Mouse (Mus musculus): ENCODE results near the gene Esp23. TPM values are rescaled to one million over a fixed set of nuclear protein-coding genes. Genes with fewer than 3 reads are reported as not detected.
"Not testable (repeated sequence)": the region's sequence is repeated elsewhere in the genome, so short reads cannot be mapped to it uniquely, and the experiment has no call there.

The Esp23 gene
- polyA plus RNA-seq (2015; fragmentation: Nextera tagmentation; extraction: Ambion mirVana), result not detected in 2 replicates

DNA sequence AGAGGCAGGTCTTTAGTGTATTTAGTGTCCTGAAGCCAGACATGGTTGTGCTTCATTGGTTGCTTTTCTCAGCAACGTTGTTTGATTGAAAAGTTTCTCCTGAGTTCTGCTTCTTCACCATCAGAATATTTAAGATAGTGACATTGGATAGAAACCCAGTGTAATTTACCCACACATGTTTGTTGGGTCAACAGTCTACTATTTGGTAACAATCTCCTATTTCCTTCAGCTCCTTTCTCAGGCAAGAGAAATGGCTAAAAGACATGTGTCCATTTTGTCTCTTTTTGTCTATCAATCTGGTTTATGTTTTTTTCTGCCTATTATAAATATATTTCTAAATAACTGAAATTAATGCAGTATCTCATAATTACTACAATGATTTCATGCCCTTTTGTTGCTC lies at the start of gene Esp23:
Esp23 (minus strand) TSS at position 101 of the 400 bp plus-strand sequence.
- Histone ChIP-seq H3K36me3 (no peaks in the 10 kb centered on the region), H3K9me3 (peaks cover 5% of the 10 kb centered on the region; the same call in 1 of the 2 replicates), H3K27me3 (no peaks in the 10 kb centered on the region), H3K9ac (replicated peaks) (no peak within 1 kb of the TSS), H3K4me2 (replicated peaks) (no peak within 1 kb of the TSS), H3K4me3 (replicated peaks) (no peak within 1 kb of the TSS), H3K4me1 (replicated peaks) (no peaks in the 10 kb centered on the region), H3K27ac (no peak within 1 kb of the TSS)
- no peak for ATAC-seq
- WGBS, result 44% methylated on average over 1 of the region's 1 CpGs

DNA sequence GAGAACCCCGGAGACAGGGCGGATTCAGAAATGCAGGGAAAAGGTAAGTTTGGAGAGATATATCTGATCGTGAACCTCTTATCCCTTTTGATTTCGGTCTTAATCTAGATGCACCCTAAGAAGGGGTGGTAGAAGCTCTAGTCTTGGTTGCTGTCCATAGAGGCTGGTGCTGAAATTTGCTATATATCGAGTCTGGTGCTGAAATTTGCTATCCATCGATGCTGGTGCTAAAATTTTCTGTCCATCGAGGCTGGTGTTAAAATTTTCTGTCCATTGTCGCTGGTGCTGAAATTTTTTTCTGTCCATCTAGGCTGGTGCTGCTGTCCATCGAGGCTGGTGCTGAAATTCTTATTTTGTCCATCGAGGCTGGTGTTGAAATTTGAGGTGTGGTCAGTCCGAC lies 30.3 kb upstream of the Esp23 start:
- not testable (repeated sequence) for H3K9ac ChIP-seq (replicated peaks); H3K27me3 ChIP-seq; ATAC-seq; H3K36me3 ChIP-seq; H3K4me3 ChIP-seq (replicated peaks); H3K4me2 ChIP-seq (replicated peaks); H3K27ac ChIP-seq; H3K4me1 ChIP-seq (replicated peaks)
- H3K9me3 ChIP-seq, result peaks cover 25% of the 10 kb centered on the region
- 75% methylated on average over 11 of the region's 11 CpGs for WGBS

DNA sequence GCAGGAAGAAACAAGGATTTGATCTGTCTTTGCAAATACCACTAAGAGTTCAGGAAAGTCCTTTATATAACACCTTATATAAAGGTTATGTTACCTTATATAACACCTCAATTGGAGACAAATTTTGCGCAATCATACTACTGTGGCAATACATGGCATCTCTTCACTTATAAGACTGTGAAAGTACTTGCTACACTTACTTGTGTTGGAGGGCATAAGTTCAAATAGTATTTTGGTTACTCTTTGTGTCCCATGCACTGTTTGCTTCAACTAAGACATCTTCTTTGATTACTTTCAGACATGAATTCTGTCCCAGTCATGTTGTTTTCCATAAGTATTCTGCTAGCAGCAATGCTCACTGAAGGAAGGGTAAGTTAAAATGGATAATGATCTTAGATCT lies 18.2 kb upstream of the Esp23 start, which contains the start of gene Esp22:
Esp22 (plus strand) TSS at position 301 of the 400 bp plus-strand sequence.
- Histone ChIP-seq H3K27ac (no peak within 1 kb of the TSS), H3K4me3 (replicated peaks) (no peak within 1 kb of the TSS), H3K4me2 (replicated peaks) (no peak within 1 kb of the TSS), H3K4me1 (replicated peaks) (no peaks in the 10 kb centered on the region), H3K27me3 (no peaks in the 10 kb centered on the region), H3K9ac (replicated peaks) (no peak within 1 kb of the TSS), H3K9me3 (peaks cover 6% of the 10 kb centered on the region), H3K36me3 (no peaks in the 10 kb centered on the region)
- WGBS, result 96% methylated on average over 1 of the region's 1 CpGs
- ATAC-seq, result no peak

DNA sequence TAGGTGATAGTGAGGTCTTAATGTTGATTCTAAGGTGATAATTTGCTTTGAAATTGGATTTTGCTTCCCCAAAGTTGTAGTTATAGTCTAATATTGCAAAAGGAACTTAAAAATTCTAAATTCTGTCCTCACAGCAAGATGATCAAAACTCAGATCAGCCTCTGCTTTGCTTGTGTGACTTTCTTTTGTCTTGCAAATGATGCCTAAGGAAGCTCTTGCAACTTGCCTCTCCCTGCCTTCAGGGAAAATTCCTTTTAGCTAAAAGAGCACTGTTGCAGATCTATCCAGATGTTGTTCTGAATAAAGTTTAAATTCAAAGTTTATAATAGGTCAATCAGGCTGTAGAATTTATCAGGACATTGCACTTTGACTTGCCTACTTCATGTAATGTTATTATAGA lies 13.2 kb downstream of the Esp23 start:
- Histone ChIP-seq H3K9ac (replicated peaks) (no peak overlapping the region), H3K36me3 (no peaks in the 10 kb centered on the region), H3K9me3 (peaks cover 11% of the 10 kb centered on the region), H3K4me1 (replicated peaks) (no peaks in the 10 kb centered on the region), H3K4me2 (replicated peaks) (no peak overlapping the region), H3K27me3 (no peaks in the 10 kb centered on the region), H3K4me3 (replicated peaks) (no peak overlapping the region), H3K27ac (no peak overlapping the region)
- ATAC-seq, result no peak

DNA sequence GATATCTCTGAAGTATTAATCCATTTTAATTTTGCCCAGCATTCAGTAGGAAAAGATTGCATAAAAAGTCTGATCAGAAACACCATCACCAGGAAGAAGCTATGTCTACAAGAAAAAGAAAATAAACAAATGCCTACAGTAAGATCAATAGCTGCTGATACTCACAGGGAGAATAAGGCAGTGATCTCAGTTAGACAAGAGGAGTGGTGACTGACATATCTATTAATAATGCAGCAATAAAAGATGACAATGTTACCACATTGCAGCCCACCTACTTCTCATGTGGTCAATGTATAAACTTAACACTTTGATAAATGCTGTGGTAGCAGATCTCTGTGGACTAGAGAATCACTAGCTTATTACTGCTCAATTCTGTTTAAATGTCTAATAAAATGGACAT lies 33.6 kb downstream of the Esp23 start, which contains the start of gene Gm21903:
Gm21903 (minus strand) TSS at position 101 of the 400 bp plus-strand sequence.
- Histone ChIP-seq H3K9me3 (0 out of 2 replicates have a peak, but pooled peaks cover 4% of the 10 kb centered on the region), H3K27ac (no peak within 1 kb of the TSS), H3K4me3 (replicated peaks) (no peak within 1 kb of the TSS), H3K4me2 (replicated peaks) (no peak within 1 kb of the TSS), H3K36me3 (no peaks in the 10 kb centered on the region), H3K27me3 (no peaks in the 10 kb centered on the region), H3K4me1 (replicated peaks) (no peaks in the 10 kb centered on the region), H3K9ac (replicated peaks) (no peak within 1 kb of the TSS)
- no peak for ATAC-seq

DNA sequence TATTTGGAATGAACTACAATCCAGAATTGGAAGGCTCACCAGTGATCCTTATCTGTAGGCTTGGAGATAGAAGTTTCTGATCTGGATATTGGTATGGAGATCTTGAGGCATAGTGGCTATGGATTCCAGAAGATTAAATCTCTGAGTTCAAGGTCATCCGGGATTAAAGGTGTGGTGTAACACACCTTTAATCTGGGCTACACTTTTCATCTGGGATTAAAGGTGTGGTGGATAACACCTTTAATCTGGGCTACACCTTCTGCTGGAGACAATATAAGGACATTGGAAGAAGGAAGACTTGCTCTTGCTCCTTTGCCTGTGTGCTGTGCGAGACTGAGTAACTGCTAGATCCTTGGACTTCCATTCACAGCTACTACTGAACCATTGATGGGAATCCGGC lies 40.4 kb downstream of the Esp23 start, which contains the start of gene Esp24:
Esp24 (plus strand) TSS at position 301 of the 400 bp plus-strand sequence.
- not testable (repeated sequence) for ATAC-seq; H3K4me2 ChIP-seq (replicated peaks); H3K9ac ChIP-seq (replicated peaks); H3K9me3 ChIP-seq; H3K27ac ChIP-seq; H3K4me1 ChIP-seq (replicated peaks); H3K27me3 ChIP-seq; H3K4me3 ChIP-seq (replicated peaks); H3K36me3 ChIP-seq
- 85% methylated on average over 3 of the region's 3 CpGs for WGBS

Other genes with a start within 250 kb of the Esp23 start
- gene Esp24, start 40.3 kb downstream of the Esp23 start, polyA plus RNA-seq (2015; fragmentation: Nextera tagmentation; extraction: Ambion mirVana), result not detected in 2 replicates
- gene Gm21903, start 33.7 kb downstream of the Esp23 start, polyA plus RNA-seq (2015; fragmentation: Nextera tagmentation; extraction: Ambion mirVana), result not detected in 2 replicates
- not detected in 2 replicates for gene Esp22, start 18.3 kb upstream of the Esp23 start, polyA plus RNA-seq (2015; fragmentation: Nextera tagmentation; extraction: Ambion mirVana)

Measured in midbrain, embryonic 13.5 days (tissue).